Mouse (Mus musculus) frontal cortex, postnatal 10 days (tissue): ENCODE measurements around the gene Zfp800.

Experiments
- DNase-seq, 2 experiments: peaks; one replicate each; pipeline ENCODE4 v3.0.0; 2022; ENCODE audit warnings: low spot score in 2 of 2, mixed read lengths in 1 of 2

The Zfp800 gene

DNA sequence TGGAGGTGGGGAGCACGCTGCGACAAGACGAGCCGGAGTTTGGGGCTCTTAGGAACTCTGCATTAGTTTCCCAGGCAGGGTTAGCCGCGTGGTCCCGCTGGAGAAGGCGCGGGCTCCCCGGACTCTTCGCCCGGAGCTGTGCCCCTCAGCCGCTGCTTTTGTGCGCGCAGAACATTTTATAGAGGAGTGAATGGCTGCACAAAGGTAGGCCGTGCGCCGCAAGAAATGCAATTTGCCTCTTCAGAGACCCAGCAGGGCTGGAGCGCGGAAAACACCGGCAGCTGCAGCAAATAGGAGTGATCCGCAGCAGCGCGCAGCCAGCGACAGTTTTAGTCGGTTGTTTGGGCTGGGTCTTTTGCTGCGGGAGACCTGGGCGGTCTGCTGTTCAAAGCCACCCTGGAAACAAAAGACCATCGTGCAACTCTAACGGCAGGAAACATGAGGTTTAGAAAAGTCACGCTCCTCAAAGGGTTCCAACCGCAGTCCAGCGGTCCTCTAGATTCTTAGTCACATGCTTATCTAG lies at the start of gene Zfp800:
Gene Zfp800, minus strand, starts transcription at position 325 of the 523 bp plus-strand sequence.
- DNase-seq = no peak

GRCm38 (mm10) chr6:28431538-28431855 lies 33.7 kb upstream of the Zfp800 start:
- no peak for DNase-seq

- DNase-seq = no peak
These were observed 33.2 kb upstream of the Zfp800 start for GRCm38 (mm10) chr6:28430795-28431537.

- no peak for DNase-seq
These were observed 32.1 kb upstream of the Zfp800 start for GRCm38 (mm10) chr6:28429870-28430269.

DNA sequence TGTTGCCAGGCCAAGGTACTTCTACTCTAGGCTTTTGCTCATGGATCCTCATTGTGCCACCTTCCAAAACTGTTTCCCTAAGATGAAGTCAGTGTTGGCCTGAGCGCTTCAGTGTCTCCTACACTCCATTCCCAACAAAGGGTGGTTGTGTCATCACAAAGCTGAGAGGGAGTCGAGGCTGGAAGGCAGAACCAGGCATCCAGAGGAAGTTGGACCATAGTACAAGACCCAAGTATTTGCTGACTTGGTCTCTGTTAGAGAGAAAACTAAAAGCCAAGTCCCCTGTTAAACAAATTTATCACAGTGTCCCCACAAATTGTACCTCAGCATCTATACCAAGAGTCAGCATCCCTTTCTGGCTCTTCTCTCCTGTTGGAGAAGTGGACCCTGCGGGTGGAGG lies 30.5 kb upstream of the Zfp800 start, which contains the start of gene Gcc1:
Gene Gcc1, minus strand, starts transcription at position 101 of the 400 bp plus-strand sequence.
- no peak for DNase-seq

GRCm38 (mm10) chr6:28427096-28427839 lies 29.5 kb upstream of the Zfp800 start, which contains the start of gene Fscn3:
Gene Fscn3 (plus strand): TSS chr6:28427789.
- no peak for DNase-seq

GRCm38 (mm10) chr6:28425019-28425418 lies 27.2 kb upstream of the Zfp800 start:
- DNase-seq = no peak

DNA sequence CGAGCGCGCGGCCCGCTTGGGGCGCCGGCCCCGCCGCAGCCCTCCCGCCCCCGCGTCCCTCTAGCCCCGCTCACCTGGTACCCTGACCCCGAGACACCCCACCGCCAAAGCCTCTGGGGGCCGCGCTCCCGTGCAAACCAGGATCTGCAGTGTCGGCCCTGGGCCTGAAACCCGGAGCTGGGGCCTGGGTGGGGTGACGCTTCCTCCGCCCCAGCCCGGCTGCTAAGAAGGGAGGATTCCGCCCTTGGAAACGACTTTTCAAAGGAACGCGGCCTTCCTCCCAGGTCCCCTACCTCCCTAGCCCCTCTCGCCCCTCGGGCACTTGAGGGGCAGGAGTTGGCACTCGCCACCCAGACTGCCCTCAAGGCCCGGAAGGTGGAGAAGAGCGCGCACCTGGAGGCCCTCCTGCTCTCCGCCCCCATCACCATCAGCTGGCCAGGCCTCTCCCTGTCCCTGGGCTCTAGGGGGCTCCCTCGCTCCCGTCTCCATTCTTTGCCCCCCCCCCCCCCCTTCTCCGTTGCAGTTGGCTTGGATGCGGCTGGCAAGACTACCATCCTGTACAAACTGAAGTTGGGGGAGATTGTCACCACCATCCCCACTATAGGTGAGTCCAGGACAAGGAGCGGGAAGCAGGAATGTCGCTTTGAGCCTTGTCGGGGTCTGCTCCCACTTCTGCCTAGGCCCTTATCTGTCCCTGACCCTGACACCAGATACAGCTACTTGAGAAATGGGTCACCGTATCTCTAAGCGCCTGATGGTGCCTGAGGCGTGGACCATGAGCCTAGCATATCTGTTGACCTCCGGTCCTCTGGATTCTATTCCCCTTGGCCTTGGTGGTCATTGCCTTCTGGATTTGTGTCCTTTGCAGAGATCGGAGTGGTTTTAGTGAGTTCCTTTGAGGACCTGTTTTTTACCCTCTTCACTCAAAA lies 26.2 kb upstream of the Zfp800 start:
- DNase-seq = peak; percentile 30 to 50

GRCm38 (mm10) chr6:28423313-28423712 lies 25.5 kb upstream of the Zfp800 start, which contains the start of gene Arf5:
Gene Arf5 (plus strand): TSS chr6:28423560.
- DNase-seq = peak; percentile 88 to 93

DNA sequence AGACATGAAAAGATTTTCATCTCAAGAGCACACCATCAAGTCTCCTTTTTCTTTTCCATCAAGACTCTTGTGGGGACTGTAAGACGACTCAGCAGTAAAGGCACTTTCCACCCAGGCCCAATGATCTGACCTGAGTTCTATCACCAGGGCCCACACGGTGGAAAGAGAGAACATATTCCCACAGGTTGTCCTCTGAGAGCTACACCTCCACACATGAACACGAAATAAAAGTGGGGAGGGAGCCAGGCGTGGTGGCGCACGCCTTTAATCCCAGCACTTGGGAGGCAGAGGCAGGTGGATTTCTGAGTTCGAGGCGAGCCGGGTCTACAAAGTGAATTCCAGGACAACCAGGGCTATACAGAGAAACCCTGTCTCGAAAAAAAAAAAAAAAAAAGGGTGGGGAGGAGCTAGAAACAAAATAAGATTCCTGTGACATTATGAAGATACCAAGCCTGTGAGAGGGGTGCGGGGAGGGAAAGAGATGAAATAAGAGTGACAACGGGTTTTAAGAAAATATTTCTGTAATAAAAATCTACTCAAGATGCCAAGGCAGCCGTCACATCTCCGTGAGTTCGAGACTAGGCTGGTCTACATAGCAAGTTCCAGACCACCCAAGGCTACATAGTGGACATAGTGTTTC lies 25.0 kb upstream of the Zfp800 start:
- DNase-seq = no peak

DNA sequence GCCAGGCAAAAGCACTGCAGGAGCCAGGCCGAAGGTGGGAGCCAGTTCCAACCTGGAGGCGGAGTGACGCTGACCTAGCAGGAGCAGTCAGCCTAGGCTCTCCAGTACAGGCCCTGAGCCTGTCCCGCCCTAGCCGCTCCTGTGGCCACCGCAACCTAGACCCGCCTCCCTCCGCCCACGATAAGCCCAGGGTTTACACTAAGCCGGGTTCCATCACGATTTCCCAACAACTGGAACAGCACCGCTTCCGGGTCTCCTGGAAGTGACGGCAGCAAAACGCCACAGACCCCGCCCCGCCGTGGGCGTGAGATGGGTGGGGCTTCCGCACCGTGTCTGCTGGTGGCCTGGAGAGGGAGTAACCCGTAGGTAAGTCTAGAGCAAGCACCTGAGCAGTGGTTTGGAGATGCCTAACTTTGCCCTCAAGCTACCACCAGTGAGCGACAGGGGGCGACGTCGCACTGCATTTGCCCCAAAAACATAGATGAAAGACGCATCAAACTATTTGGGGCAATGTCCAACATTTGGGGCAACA lies 23.7 kb upstream of the Zfp800 start:
- peak; percentile 90 to 93 for DNase-seq

DNA sequence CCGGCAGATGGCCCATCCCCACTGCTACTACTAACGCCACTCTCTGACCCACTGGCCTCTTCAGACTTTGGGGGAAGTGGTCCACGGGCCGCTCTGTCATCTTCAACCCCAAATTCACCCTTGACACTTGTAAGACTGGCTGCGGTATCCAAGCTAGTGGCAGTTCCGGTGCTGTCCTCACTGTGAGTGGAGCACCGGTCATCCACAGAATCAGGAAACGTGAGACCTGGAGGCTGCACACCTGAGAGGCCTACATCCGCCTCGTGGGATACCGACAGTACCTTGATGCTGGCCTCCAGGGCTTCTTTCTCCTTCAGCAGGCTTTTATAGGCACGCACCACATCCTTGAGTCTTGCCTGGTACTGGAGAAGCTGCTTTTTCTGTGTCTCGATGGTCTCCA lies 23.1 kb upstream of the Zfp800 start:
- DNase-seq = no peak

DNA sequence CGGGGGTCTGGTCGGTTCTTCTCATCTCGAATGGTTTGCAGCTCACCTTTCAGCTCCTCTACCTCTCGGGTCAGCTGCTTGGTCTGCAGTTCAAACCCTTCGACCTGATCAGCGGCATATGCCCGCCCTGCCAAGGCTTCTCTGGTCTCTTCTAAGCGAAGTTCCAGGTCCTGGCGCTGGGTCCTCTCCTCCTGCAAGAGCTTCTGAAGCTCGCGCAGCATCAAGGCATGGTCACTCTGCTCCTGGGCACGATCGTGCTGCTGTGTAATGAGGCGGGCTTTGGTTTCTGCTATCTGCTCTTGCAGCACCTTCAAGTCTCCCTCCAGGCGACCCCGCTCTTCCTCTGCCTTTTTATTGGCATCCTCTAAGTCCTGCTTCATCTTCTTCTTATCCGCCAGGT lies 22.6 kb upstream of the Zfp800 start:
- DNase-seq = no peak

DNA sequence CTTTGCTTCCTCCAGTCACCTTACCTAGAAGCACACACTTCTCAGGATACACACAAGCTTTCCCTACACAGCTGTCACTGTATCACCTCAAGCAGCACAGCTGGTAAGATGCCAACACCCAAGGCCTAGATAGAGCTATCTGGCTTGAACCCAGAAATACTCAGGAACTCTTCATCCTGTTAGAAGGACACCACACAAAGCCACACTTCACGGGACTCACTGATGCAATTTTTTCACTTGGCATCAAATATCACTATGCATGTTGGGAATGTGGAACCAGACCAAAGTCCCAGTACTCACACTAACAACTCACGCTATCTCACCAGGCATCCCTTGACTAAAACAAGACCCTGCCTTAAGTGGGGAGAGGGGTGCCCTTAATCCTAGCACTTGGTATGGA lies 21.9 kb upstream of the Zfp800 start:
- no peak for DNase-seq

DNA sequence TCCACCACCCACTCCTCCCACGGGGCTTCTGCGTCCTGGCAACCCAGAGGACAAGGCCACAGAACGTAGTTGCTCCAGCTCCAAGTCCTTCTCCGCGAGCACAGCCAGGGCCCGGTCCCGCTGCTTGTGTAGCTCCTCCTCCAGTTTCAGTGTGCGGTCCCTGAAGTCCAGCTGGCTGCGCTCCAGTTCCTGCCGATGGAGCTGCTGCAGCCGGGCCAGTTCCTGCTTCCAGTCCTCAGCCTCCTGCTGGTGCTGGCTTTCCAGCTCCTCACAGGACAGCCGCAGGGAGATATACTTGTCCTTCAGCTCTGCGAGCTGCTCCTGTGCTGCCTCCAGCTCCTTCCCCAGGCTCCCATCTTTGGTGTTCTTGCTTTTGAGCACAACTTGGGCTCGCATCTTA lies 20.6 kb upstream of the Zfp800 start:
- peak in 1 of 2 experiments; percentile 65 for DNase-seq

DNA sequence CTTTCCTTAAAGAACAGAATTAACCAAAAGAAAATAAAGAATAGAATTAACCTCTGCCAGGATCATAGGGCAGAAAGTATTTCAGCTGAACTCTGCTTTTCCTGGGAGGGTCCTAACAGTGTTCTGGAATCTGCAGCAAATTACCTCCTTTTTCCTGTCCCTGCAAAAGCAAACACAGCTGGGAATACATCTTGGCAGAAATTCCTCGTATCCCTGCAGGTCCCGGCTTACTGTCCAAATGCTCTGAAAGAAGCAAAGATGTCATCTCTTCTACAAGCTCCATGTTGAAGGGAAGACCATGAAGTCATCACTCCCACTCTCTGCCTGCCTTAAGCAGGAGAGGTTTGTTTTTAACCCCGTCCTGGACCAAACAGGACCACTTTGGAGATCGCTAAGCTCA lies 19.2 kb upstream of the Zfp800 start:
- DNase-seq = no peak

GRCm38 (mm10) chr6:28411236-28411635 lies 13.4 kb upstream of the Zfp800 start:
- no peak for DNase-seq

GRCm38 (mm10) chr6:28410053-28410452 lies 12.2 kb upstream of the Zfp800 start:
- no peak for DNase-seq

DNA sequence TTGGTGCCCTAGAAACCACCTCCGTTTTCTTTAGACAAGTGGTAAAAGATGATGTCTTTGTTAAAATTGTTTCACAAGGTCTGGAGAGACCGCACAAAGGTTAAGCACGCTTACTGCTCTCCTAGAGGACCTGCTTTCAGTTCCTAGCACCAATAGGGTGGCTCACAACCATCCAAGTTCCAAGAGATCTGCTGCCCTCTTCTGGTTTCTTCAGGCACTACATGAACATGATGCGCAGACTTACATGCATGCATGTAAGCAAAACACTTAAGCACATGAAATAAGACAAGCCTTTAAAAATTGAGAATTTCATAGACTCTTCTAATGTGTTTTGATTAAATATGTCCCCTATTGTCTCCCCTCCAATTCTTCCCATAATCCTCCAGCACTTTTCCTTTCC lies 2.0 kb upstream of the Zfp800 start:
- DNase-seq = no peak

- DNase-seq = no peak
These were observed 921 bp upstream of the Zfp800 start for GRCm38 (mm10) chr6:28398726-28399125.

DNA sequence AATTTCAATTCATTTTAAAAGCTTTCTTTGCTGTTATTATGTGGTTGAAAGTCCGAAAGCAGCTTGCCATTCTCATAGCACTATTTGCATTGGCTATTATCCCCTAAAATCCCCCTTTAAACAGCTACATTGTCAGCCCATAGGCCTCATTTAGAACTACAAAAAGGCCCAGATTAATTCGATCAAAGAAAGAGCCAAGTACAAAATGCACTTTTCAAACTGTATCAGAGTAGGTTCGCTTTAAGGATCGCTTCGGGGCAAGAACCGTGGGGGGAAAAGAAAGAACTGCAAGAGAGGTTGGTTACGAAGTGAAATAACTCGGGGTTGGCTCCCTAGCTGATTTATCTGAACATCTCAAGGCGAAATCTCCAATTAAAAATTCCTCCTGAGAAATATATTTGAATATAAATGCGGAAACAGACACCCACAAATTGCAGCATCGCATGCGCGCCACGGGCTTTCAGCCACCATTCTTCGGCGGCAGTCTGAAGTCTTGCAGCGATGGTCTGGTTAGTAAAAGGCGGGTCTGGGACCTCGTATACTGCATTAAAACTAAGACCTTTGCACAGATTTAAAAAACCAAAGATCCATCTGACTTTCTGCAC lies 850 bp downstream of the Zfp800 start:
- DNase-seq = no peak
